Mouse (Mus musculus) myocyte (in vitro differentiated cells): ENCODE measurements around the gene Morn5.

Source experiments
- E2F4 ChIP-seq: IDR thresholded peaks from one replicate; pipeline ENCODE4 v1.6.1; 2011; ENCODE audit warnings: mild to moderate bottlenecking, control low read depth, moderate library complexity; ENCODE audit not compliant: insufficient read depth
- POLR2A ChIP-seq: IDR thresholded peaks from one replicate; pipeline ENCODE4 v1.6.1; 2011; ENCODE audit warnings: low read depth, mild to moderate bottlenecking, control low read depth, moderate library complexity; ENCODE audit not compliant: insufficient read length
- POLR2AphosphoS2 ChIP-seq: IDR thresholded peaks from one replicate; pipeline ENCODE4 v1.6.1; 2011; ENCODE audit warnings: low read depth, control low read depth; ENCODE audit not compliant: insufficient read length
- TCF12 ChIP-seq: IDR thresholded peaks from one replicate; pipeline ENCODE4 v1.6.1; 2011; ENCODE audit warnings: mild to moderate bottlenecking, control low read depth; ENCODE audit not compliant: poor library complexity, insufficient read depth, severe bottlenecking

GRCm38 (mm10) chr2:36104956-36105741, 55.9 kb downstream of the Morn5 start, which contains the start of gene Lhx6:
- no peak for TF ChIP-seq E2F4
- TF ChIP-seq TCF12, result no peak
- TF ChIP-seq POLR2A, result peak; percentile 25
- no peak for TF ChIP-seq POLR2AphosphoS2
